Mouse (Mus musculus) liver, adult 2 months (tissue): Measurements from ENCODE around the gene Rsph9. TPM values are rescaled to one million over a fixed set of nuclear protein-coding genes. Genes with fewer than 3 reads are reported as not detected.
A peak's percentile ranks its signal among the peaks of the same experiment; 100 is the strongest.

Source experiments
- DNase-seq: peaks from one replicate; pipeline ENCODE4 v3.0.0-alpha.2; 2011; ENCODE audit warnings: low read depth, low spot score; ENCODE audit errors: extremely low read depth
- H3K27ac ChIP-seq: fragments of 200-500 bp; replicated peaks from 2 replicates; pipeline ENCODE4 v1.5.1; 2012; ENCODE audit warnings: low read depth, mild to moderate bottlenecking, control low read depth, inconsistent platforms, low read length; ENCODE audit not compliant: insufficient read depth
- H3K27me3 ChIP-seq: fragments of 200-500 bp; 2 replicates; pipeline ENCODE4 v1.6.1; 2012; ENCODE audit warnings: mild to moderate bottlenecking, moderate library complexity, low read length, inconsistent platforms; ENCODE audit not compliant: control insufficient read depth, insufficient read depth
- H3K36me3 ChIP-seq: fragments of 200-500 bp; 2 replicates; pipeline ENCODE4 v1.6.1; 2012; ENCODE audit warnings: low read length, inconsistent platforms; ENCODE audit not compliant: control insufficient read depth, insufficient read depth
- H3K4me1 ChIP-seq: fragments of 200-500 bp; 2 replicates; pipeline ENCODE4 v1.6.1; 2011; ENCODE audit warnings: low read length; ENCODE audit not compliant: control insufficient read depth, insufficient read depth
- H3K4me3 ChIP-seq: fragments of 200-500 bp; 2 replicates; pipeline ENCODE4 v1.5.1; 2011; ENCODE audit warnings: low read depth, mild to moderate bottlenecking, control low read depth, low read length, moderate library complexity; ENCODE audit not compliant: insufficient read depth
- H3K79me2 ChIP-seq: fragments of 200-500 bp; 2 replicates; pipeline ENCODE4 v1.6.1; 2012; ENCODE audit warnings: inconsistent platforms, mild to moderate bottlenecking, low read length, moderate library complexity; ENCODE audit not compliant: control insufficient read depth, insufficient read depth
- H3K9ac ChIP-seq: fragments of 200-500 bp; 2 replicates; pipeline ENCODE4 v1.6.1; 2012; ENCODE audit warnings: low read depth, mild to moderate bottlenecking, control low read depth, inconsistent platforms, low read length
- CTCF ChIP-seq: fragments of 200-500 bp; IDR thresholded peaks from 2 replicates; pipeline ENCODE4 v1.5.1; 2011; ENCODE audit warnings: low read depth, low read length, control low read depth
- POLR2A ChIP-seq: fragments of 200-500 bp; IDR thresholded peaks from 2 replicates; pipeline ENCODE4 v1.6.1; 2011; ENCODE audit warnings: low read length, control low read depth; ENCODE audit not compliant: insufficient read depth; ENCODE audit errors: extremely low read depth
- WGBS: fragments of 180-500 bp; shearing (Covaris S2); methylation state at CpG from one replicate; pipeline ENCODE4 v1.1.7; 2018; 5-methylcytosine and 5-hydroxymethylcytosine counted together
- polyA plus RNA-seq: library from polyadenylated mRNA; depleted of rRNA; stranded (reverse); fragments of >200 nt; gene quantifications from 2 replicates; pipeline ENCODE4 v1.2.3, GENCODE M21; 2012
- total RNA-seq: library from RNA; depleted of rRNA; stranded (reverse); fragments of >200 nt; gene quantifications from 2 replicates; pipeline ENCODE4 v1.2.3, GENCODE M21; 2014

The Rsph9 gene
- total and polyA plus RNA-seq, 2 experiments: 0.83 to 0.93 TPM

GRCm38 (mm10) chr17:46138563-46139236 is 5.3 kb downstream of the Rsph9 start:
- no peak for TF ChIP-seq POLR2A
- no peak for TF ChIP-seq CTCF
- peak; percentile 57 for DNase-seq
- Histone ChIP-seq H3K4me3 (no peak overlapping the region), H3K4me1 (peaks cover 10% of the 10 kb centered on the region; the same call in 1 of the 2 replicates), H3K36me3 (no peaks in the 10 kb centered on the region), H3K27me3 (no peaks in the 10 kb centered on the region), H3K27ac (no peak overlapping the region; the same call in 1 of the 2 replicates), H3K79me2 (no peaks in the 10 kb centered on the region), H3K9ac (no peak overlapping the region)
- 36% methylated on average over 8 of the region's 8 CpGs for WGBS

- no peaks in the 10 kb centered on the region for H3K4me1 ChIP-seq
These were observed 11.2 kb downstream of the Rsph9 start for GRCm38 (mm10) chr17:46132862-46133261.

GRCm38 (mm10) chr17:46132058-46132718 is 11.8 kb downstream of the Rsph9 start:
- 17% methylated on average over 12 of the region's 12 CpGs for WGBS
- Histone ChIP-seq H3K9ac (no peak overlapping the region), H3K4me1 (no peaks in the 10 kb centered on the region), H3K36me3 (peaks cover 2% of the 10 kb centered on the region; the same call in 1 of the 2 replicates), H3K27ac (no peak overlapping the region), H3K27me3 (no peaks in the 10 kb centered on the region), H3K79me2 (no peaks in the 10 kb centered on the region), H3K4me3 (no peak overlapping the region)
- TF ChIP-seq CTCF (peak; percentile 89), POLR2A (no peak)
- DNase-seq: peak; percentile 33

More at GRCm38 (mm10) chr17:46132862-46133261, 11.2 kb downstream of the Rsph9 start:
- no peak for DNase-seq
- no peak overlapping the region for H3K27ac ChIP-seq
- no peaks in the 10 kb centered on the region for H3K27me3 ChIP-seq
- TF ChIP-seq CTCF: no peak
- TF ChIP-seq POLR2A: no peak
- WGBS: 67% methylated on average over 8 of the region's 8 CpGs
- no peaks in the 10 kb centered on the region for H3K36me3 ChIP-seq
- no peak overlapping the region for H3K9ac ChIP-seq
- no peak overlapping the region for H3K4me3 ChIP-seq
- no peaks in the 10 kb centered on the region for H3K79me2 ChIP-seq

- Histone ChIP-seq H3K79me2 (no peaks in the 10 kb centered on the region), H3K9ac (no peak overlapping the region), H3K27me3 (no peaks in the 10 kb centered on the region), H3K4me1 (no peaks in the 10 kb centered on the region; the same call in 1 of the 2 replicates), H3K4me3 (no peak overlapping the region), H3K36me3 (peaks cover 9% of the 10 kb centered on the region; the same call in 1 of the 2 replicates), H3K27ac (no peak overlapping the region)
- WGBS: 66% methylated on average over 13 of the region's 13 CpGs
- TF ChIP-seq CTCF: no peak
- no peak for TF ChIP-seq POLR2A
- DNase-seq: no peak
These were observed 14.1 kb downstream of the Rsph9 start for GRCm38 (mm10) chr17:46129741-46130498.

GRCm38 (mm10) chr17:46127814-46128493 is 16.1 kb downstream of the Rsph9 start:
- H3K79me2 ChIP-seq: no peaks in the 10 kb centered on the region

More at GRCm38 (mm10) chr17:46127814-46128493, 16.1 kb downstream of the Rsph9 start:
- H3K27me3 ChIP-seq: no peaks in the 10 kb centered on the region
- H3K4me1 ChIP-seq: peaks cover 6% of the 10 kb centered on the region; the same call in 1 of the 2 replicates
- H3K27ac ChIP-seq: no peak overlapping the region
- no peak for DNase-seq
- H3K4me3 ChIP-seq: no peak overlapping the region
- TF ChIP-seq CTCF (no peak), POLR2A (no peak)
- peaks cover 11% of the 10 kb centered on the region; the same call in 1 of the 2 replicates for H3K36me3 ChIP-seq
- H3K9ac ChIP-seq: no peak overlapping the region
- WGBS: 81% methylated on average over 6 of the region's 6 CpGs
